ENCODE assay signal across 8 mouse cellular contexts in genomic region chr2:168019201-168019715, GRCm38 (mm10). TPM values are rescaled to one million over a fixed set of nuclear protein-coding genes. Genes with fewer than 3 reads are reported as not detected.
DNase-seq lines count a peak whose midpoint lies in the region; ATAC-seq lines count a peak whose summit lies in the region.

No protein-coding gene starts in this region.

- no peak overlapping the region for H3K9ac ChIP-seq in heart, embryonic 11.5 days (ENCODE audit: low read depth, low read length)
- no peak overlapping the region for H3K9ac ChIP-seq in kidney, embryonic 14.5 days (ENCODE audit: low read depth, low read length)

- H3K4me3 ChIP-seq in heart, embryonic 11.5 days (ENCODE audit: low read depth, low read length) = no peak overlapping the region
- H3K4me3 ChIP-seq in kidney, embryonic 14.5 days (ENCODE audit: low read length) = no peak overlapping the region

- no peak; the same call in 1 of the 2 replicates for ATAC-seq in heart, embryonic 11.5 days (replicated peaks; ENCODE audit: insufficient number of reproducible peaks, low FRiP score, low TSS enrichment)
- ATAC-seq in kidney, embryonic 14.5 days (ENCODE audit: low FRiP score, low TSS enrichment) = no peak
- ATAC-seq in granulocyte monocyte progenitor cell, adult 5-6 weeks (replicated peaks; ENCODE audit: poor library complexity, severe bottlenecking) = no peak

- no peaks in the 10 kb centered on the region for H3K27me3 ChIP-seq in heart, embryonic 11.5 days (ENCODE audit: control insufficient read depth, insufficient read depth, low read length)
- H3K27me3 ChIP-seq in kidney, embryonic 14.5 days (ENCODE audit: control insufficient read depth, insufficient read depth, low read length) = no peaks in the 10 kb centered on the region

- H3K4me1 ChIP-seq in heart, embryonic 11.5 days (ENCODE audit: control insufficient read depth, insufficient read depth, low read length) = peaks cover 5% of the 10 kb centered on the region
- H3K4me1 ChIP-seq in kidney, embryonic 14.5 days (ENCODE audit: control insufficient read depth, insufficient read depth, low read length) = 0 out of 2 replicates have a peak, but pooled peaks cover 4% of the 10 kb centered on the region

- no peak overlapping the region for H3K4me2 ChIP-seq in heart, embryonic 11.5 days
- no peak overlapping the region for H3K4me2 ChIP-seq in kidney, embryonic 14.5 days (replicated peaks; ENCODE audit: low read depth, low read length)

- 79% methylated on average over 9 of the region's 9 CpGs for WGBS in heart, embryonic 11.5 days (ENCODE audit: insufficient replicate concordance)
- 84% methylated on average over 9 of the region's 9 CpGs for WGBS in kidney, embryonic 14.5 days

- no peak overlapping the region for H3K27ac ChIP-seq in heart, embryonic 11.5 days (ENCODE audit: low read depth, low read length)
- H3K27ac ChIP-seq in kidney, embryonic 14.5 days (ENCODE audit: low read depth, low read length) = peak overlapping the region; percentile 0; the same call in 1 of the 2 replicates

- DNase-seq in heart, adult 11 months = peak; percentile 98
- peak; percentile 28 for DNase-seq in adipocyte (ENCODE audit: low spot score)
- DNase-seq in gastrocnemius, postnatal 10 days = peak; percentile 77
- peak; percentile 48 for DNase-seq in ovary, postnatal 10 days (ENCODE audit: low spot score)
- DNase-seq in spleen, postnatal 10 days (ENCODE audit: low spot score in 2 of 2) = no peak

- no peaks in the 10 kb centered on the region for H3K9me3 ChIP-seq in heart, embryonic 11.5 days (replicated peaks; ENCODE audit: control insufficient read depth, low read length)
- no peaks in the 10 kb centered on the region for H3K9me3 ChIP-seq in kidney, embryonic 14.5 days (ENCODE audit: control insufficient read depth, low read length)

- H3K36me3 ChIP-seq in heart, embryonic 11.5 days (ENCODE audit: control insufficient read depth, insufficient read depth, low read length) = no peaks in the 10 kb centered on the region
- no peaks in the 10 kb centered on the region for H3K36me3 ChIP-seq in kidney, embryonic 14.5 days (ENCODE audit: control insufficient read depth, insufficient read depth, low read length)

RNA-seq across cellular contexts. Expression of gene Ripor3, which starts 8.8 kb away (rescaled TPM):
- polyA plus RNA-seq in heart, embryonic 11.5 days (2014; fragmentation: Nextera tagmentation; extraction: Ambion mirVana) = 0.97 and 2.1 TPM in 2 replicates
- total RNA-seq in gastrocnemius, postnatal 10 days (2021) = 1 to 10 TPM; 3.5 to 5.8 TPM
- 0.53 and 1.0 TPM in 2 replicates for polyA plus RNA-seq in kidney, embryonic 14.5 days (2014; fragmentation: Nextera tagmentation; extraction: Ambion mirVana)
- total RNA-seq in granulocyte monocyte progenitor cell, adult 5-6 weeks (2014; fragmentation: Nextera tagmentation) = not detected in 2 replicates
- total RNA-seq in granulocyte monocyte progenitor cell, adult 5-6 weeks (2017) = not detected in 2 replicates

Comparison
In these comparisons a context has a peak if more than half of its experiments do, and no peak if none do; other contexts are left out.
1. DNase-seq: peak in heart, adult 11 months (single experiment), adipocyte (single experiment), gastrocnemius, postnatal 10 days (single experiment) and ovary, postnatal 10 days (single experiment); none in spleen, postnatal 10 days (0 of 2).
2. RNA of gene Ripor3, which starts 8.8 kb away (total RNA-seq): 3.5 to 5.8 TPM in gastrocnemius, postnatal 10 days; not detected in granulocyte monocyte progenitor cell, adult 5-6 weeks; every median in the first group is over 4 times any median in the second.